Mouse (Mus musculus): ENCODE measurements around the gene Galnt2. TPM values are rescaled to one million over a fixed set of nuclear protein-coding genes. Genes with fewer than 3 reads are reported as not detected.

Galnt2 gene
- total RNA-seq, 2 experiments from 2014 or later, result 1.9 to 9.5 TPM

- ATAC-seq (replicated peaks; ENCODE audit: low FRiP score, low TSS enrichment, poor library complexity, severe bottlenecking), result no peak
These were observed 53.9 kb downstream of the Galnt2 start for GRCm38 (mm10) chr8:124284984-124285576.

GRCm38 (mm10) chr8:124286461-124287124 lies 55.4 kb downstream of the Galnt2 start:
- no peak for ATAC-seq (replicated peaks; ENCODE audit: low FRiP score, low TSS enrichment, poor library complexity, severe bottlenecking)

GRCm38 (mm10) chr8:124288215-124288864 lies 57.1 kb downstream of the Galnt2 start:
- no peak for ATAC-seq (replicated peaks; ENCODE audit: low FRiP score, low TSS enrichment, poor library complexity, severe bottlenecking)

GRCm38 (mm10) chr8:124289481-124290050 lies 58.4 kb downstream of the Galnt2 start:
- ATAC-seq (replicated peaks; ENCODE audit: low FRiP score, low TSS enrichment, poor library complexity, severe bottlenecking), result no peak

GRCm38 (mm10) chr8:124290911-124291691 lies 59.9 kb downstream of the Galnt2 start:
- peak; percentile 60 for ATAC-seq (replicated peaks; ENCODE audit: low FRiP score, low TSS enrichment, poor library complexity, severe bottlenecking)

DNA sequence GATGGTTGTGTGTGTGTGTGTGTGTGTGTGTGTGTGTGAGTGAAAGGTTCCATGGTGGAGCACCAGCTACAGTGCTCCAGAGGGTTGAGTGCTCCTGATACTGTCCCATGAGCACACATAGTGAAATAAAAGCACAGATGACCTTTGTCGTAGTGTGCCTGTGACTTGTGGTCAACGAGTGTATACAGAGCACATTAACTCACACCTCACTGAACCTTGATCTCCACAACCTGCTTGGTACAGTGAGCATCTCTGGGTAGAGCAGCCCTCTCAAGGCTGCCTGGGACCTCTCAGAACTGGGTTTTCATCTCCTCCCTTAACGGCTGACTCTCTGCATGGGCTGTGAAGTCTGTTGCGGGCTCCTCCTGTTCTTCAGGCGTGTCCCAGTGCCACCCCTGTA lies 60.5 kb downstream of the Galnt2 start:
- no peak for ATAC-seq (replicated peaks; ENCODE audit: low FRiP score, low TSS enrichment, poor library complexity, severe bottlenecking)

DNA sequence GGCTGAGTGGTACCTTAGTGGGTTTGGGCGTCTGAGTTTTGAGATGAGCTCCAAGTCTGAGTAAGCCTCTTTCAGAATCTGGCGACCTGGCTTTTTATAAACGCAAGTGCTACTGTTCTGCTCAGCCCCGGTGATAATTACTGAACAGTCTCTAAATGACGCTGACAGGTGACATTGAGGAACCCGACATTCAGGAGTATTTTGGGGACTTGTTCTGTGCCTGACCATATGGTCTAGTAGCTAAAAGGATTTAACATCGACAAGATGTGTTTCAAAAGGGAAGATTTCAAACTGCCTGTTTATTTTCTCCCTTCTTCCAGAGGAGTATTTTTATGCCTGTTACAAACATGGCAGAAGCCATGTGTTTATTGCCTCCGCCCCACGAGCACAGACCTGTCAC lies 61.8 kb downstream of the Galnt2 start:
- ATAC-seq (replicated peaks; ENCODE audit: low FRiP score, low TSS enrichment, poor library complexity, severe bottlenecking), result no peak

DNA sequence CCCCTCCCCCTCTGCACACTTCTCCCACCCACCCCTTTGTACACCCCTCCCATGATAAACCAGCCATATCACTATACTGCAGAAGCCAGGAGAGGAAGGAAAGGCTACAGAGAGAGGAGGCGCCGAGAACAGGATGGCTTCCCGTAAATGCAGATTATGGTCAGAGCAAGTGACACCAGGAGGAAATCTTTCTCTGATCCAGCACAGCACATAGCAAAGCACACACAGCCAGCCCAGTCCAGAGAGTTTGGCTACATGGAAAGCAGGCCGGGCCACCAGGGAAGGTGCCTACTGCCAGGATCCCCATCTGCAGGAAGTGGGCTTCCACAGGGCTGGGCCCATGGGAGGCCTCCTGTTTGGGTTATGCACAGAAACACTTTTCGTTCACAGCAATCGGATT lies 63.2 kb downstream of the Galnt2 start:
- 0 out of 2 replicates have a peak, but pooled peaks have one; percentile 22 for ATAC-seq (replicated peaks; ENCODE audit: low FRiP score, low TSS enrichment, poor library complexity, severe bottlenecking)

GRCm38 (mm10) chr8:124294900-124295299 lies 63.7 kb downstream of the Galnt2 start:
- peak; percentile 18; the same call in 1 of the 2 replicates for ATAC-seq (replicated peaks; ENCODE audit: low FRiP score, low TSS enrichment, poor library complexity, severe bottlenecking)

GRCm38 (mm10) chr8:124295357-124295756 lies 64.2 kb downstream of the Galnt2 start:
- ATAC-seq (replicated peaks; ENCODE audit: low FRiP score, low TSS enrichment, poor library complexity, severe bottlenecking), result no peak

DNA sequence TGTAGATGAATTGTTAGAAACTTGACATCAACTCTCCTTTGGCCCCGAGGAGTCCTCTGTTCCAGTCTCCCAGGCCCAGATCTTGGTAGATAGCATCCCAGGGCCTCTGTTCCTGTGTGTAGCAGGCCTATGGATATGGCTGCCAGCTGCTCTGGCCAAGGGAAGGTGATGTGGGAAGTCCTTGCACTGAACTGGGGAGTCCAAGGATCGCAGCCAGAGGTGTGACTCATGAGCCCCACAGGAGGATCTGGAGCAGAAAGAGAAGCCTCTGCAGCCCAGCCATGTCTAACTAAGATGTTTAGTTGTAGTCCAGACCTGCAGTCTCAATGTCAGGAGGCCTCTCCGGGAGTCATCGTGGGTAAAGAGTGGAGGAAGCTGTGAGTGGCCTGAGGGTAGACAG lies 70.3 kb downstream of the Galnt2 start:
- no peak for ATAC-seq (replicated peaks; ENCODE audit: low FRiP score, low TSS enrichment, poor library complexity, severe bottlenecking)

DNA sequence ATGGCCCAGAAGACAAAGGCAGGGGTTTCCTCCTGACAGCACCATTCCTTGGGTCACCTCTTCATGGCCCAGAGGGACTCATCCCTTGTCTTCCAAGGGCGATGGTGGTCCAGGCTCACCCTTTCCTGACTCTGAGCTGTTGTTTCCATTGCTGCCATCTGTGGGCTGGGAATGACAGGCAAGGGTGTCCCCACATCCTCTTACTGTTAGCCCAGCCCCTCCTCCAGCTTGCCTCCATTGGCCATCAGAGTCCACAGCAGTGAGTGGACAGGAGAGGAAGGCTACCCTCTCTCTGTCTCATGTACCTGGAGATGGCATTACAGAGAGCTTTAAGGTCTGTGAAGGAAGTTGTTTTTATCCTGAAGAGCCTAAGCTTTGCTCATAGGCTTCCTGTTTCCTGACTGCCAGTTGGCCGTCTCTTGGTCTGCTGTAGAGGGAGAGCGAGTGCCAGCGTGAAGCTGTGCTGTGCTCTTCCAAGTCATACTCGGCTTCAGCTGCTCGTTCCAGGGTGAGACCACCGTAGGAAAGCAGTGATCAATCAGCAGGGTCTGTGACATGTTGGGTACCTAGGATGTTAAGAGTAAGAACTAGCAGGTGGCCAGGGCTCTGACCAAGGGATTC lies 70.9 kb downstream of the Galnt2 start:
- ATAC-seq (replicated peaks; ENCODE audit: low FRiP score, low TSS enrichment, poor library complexity, severe bottlenecking), result no peak

- ATAC-seq (replicated peaks; ENCODE audit: low FRiP score, low TSS enrichment, poor library complexity, severe bottlenecking), result no peak
These were observed 72.2 kb downstream of the Galnt2 start for GRCm38 (mm10) chr8:124303211-124303902.

GRCm38 (mm10) chr8:124304141-124304540 lies 73.0 kb downstream of the Galnt2 start:
- no peak for ATAC-seq (replicated peaks; ENCODE audit: low FRiP score, low TSS enrichment, poor library complexity, severe bottlenecking)

GRCm38 (mm10) chr8:124306574-124306973 lies 75.4 kb downstream of the Galnt2 start:
- ATAC-seq (replicated peaks; ENCODE audit: low FRiP score, low TSS enrichment, poor library complexity, severe bottlenecking), result no peak

GRCm38 (mm10) chr8:124307700-124308099 lies 76.5 kb downstream of the Galnt2 start:
- ATAC-seq (replicated peaks; ENCODE audit: low FRiP score, low TSS enrichment, poor library complexity, severe bottlenecking), result no peak

GRCm38 (mm10) chr8:124310509-124310908 lies 79.3 kb downstream of the Galnt2 start:
- no peak for ATAC-seq (replicated peaks; ENCODE audit: low FRiP score, low TSS enrichment, poor library complexity, severe bottlenecking)

DNA sequence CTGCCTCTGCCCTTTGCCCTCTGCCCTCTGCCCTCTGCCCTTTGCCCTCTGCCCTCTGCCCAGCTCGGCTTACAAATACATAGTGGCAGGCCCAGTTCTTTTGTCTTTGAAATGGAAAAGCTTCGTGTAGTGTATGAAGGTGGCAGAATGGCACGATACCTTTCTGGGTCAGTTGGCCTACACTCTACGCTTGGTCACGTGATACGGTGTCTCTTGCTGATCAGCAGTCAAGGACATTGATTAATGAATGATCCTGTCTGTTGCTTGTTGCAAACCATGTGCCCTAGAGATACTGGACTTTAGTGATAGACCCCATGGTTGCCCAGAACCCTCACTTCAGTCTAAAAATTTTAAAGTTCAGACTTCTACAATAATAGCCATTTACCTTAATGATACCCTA lies 79.9 kb downstream of the Galnt2 start:
- ATAC-seq (replicated peaks; ENCODE audit: low FRiP score, low TSS enrichment, poor library complexity, severe bottlenecking), result no peak

GRCm38 (mm10) chr8:124311723-124312122 lies 80.5 kb downstream of the Galnt2 start:
- ATAC-seq (replicated peaks; ENCODE audit: low FRiP score, low TSS enrichment, poor library complexity, severe bottlenecking), result no peak
